ENCODE assay signal across 8 mouse cellular contexts in genomic region chr8:120898008-120898407, GRCm38 (mm10).
DNase-seq lines count a peak whose midpoint lies in the region; ATAC-seq lines count a peak whose summit lies in the region.

No protein-coding gene starts in this region.

- peak; percentile 59 for DNase-seq in forebrain, embryonic 10.5 days (ENCODE audit: extremely low spot score, low spot score)
- DNase-seq in forebrain, embryonic 14.5 days (ENCODE audit: low spot score): no peak
- DNase-seq in right cerebral cortex, postnatal 4 days: peak; percentile 61
- DNase-seq in right cerebral cortex, postnatal 25 days: no peak
- DNase-seq in embryonic facial prominence, embryonic 10.5 days (ENCODE audit: low spot score): peak; percentile 82
- DNase-seq in kidney, postnatal 10 days: peak; percentile 66
- peak; percentile 67 for DNase-seq in retina, embryonic 14.5 days (ENCODE audit: low spot score)

- no peaks in the 10 kb centered on the region for H3K36me3 ChIP-seq in forebrain, embryonic 10.5 days (replicated peaks)
- H3K36me3 ChIP-seq in forebrain, embryonic 14.5 days (ENCODE audit: control insufficient read depth, insufficient read depth, low read length): no peaks in the 10 kb centered on the region
- no peaks in the 10 kb centered on the region for H3K36me3 ChIP-seq in embryonic facial prominence, embryonic 10.5 days (replicated peaks)

- H3K27me3 ChIP-seq in forebrain, embryonic 10.5 days (ENCODE audit: poor library complexity, severe bottlenecking): peaks cover 98% of the 10 kb centered on the region
- peaks cover 27% of the 10 kb centered on the region for H3K27me3 ChIP-seq in forebrain, embryonic 14.5 days (replicated peaks; ENCODE audit: control insufficient read depth, insufficient read depth, low read length)
- peaks cover 98% of the 10 kb centered on the region for H3K27me3 ChIP-seq in embryonic facial prominence, embryonic 10.5 days (replicated peaks; ENCODE audit: low read depth, poor library complexity, severe bottlenecking)

- H3K4me2 ChIP-seq in forebrain, embryonic 14.5 days (ENCODE audit: low read length): no peak overlapping the region

- no peak overlapping the region for H3K27ac ChIP-seq in forebrain, embryonic 10.5 days
- H3K27ac ChIP-seq in forebrain, embryonic 14.5 days (ENCODE audit: low read depth, low read length): no peak overlapping the region
- no peak overlapping the region; the same call in 1 of the 2 replicates for H3K27ac ChIP-seq in embryonic facial prominence, embryonic 10.5 days (replicated peaks)

- H3K9ac ChIP-seq in forebrain, embryonic 14.5 days (ENCODE audit: low read length): no peak overlapping the region

- H3K4me3 ChIP-seq in forebrain, embryonic 10.5 days: no peak overlapping the region
- H3K4me3 ChIP-seq in forebrain, embryonic 14.5 days (ENCODE audit: low read depth, low read length): no peak overlapping the region
- no peak overlapping the region for H3K4me3 ChIP-seq in embryonic facial prominence, embryonic 10.5 days

- peaks cover 42% of the 10 kb centered on the region for H3K4me1 ChIP-seq in forebrain, embryonic 10.5 days
- H3K4me1 ChIP-seq in forebrain, embryonic 14.5 days (ENCODE audit: control insufficient read depth, insufficient read depth, low read length): no peaks in the 10 kb centered on the region
- peaks cover 68% of the 10 kb centered on the region for H3K4me1 ChIP-seq in embryonic facial prominence, embryonic 10.5 days

- no peak for ATAC-seq in forebrain, embryonic 14.5 days
- ATAC-seq in erythroid progenitor cell, adult 5-6 weeks (replicated peaks; ENCODE audit: low FRiP score, poor library complexity, severe bottlenecking): no peak

- 52% methylated on average over 4 of the region's 4 CpGs for WGBS in forebrain, embryonic 10.5 days
- WGBS in forebrain, embryonic 14.5 days: 53% methylated on average over 4 of the region's 4 CpGs
- 56% methylated on average over 4 of the region's 4 CpGs for whole genome bisulfite sequencing in embryonic facial prominence, embryonic 10.5 days

- H3K9me3 ChIP-seq in forebrain, embryonic 10.5 days: 0 out of 2 replicates have a peak, but pooled peaks cover 5% of the 10 kb centered on the region
- no peaks in the 10 kb centered on the region; the same call in 1 of the 2 replicates for H3K9me3 ChIP-seq in forebrain, embryonic 14.5 days (replicated peaks; ENCODE audit: control insufficient read depth, low read length)
- H3K9me3 ChIP-seq in embryonic facial prominence, embryonic 10.5 days: peaks cover 4% of the 10 kb centered on the region; the same call in 1 of the 2 replicates

Comparison
In these comparisons a context has a peak if more than half of its experiments do, and no peak if none do; other contexts are left out.
1. DNase-seq: peak in forebrain, embryonic 10.5 days (single experiment), right cerebral cortex, postnatal 4 days (single experiment), embryonic facial prominence, embryonic 10.5 days (single experiment), kidney, postnatal 10 days (single experiment) and retina, embryonic 14.5 days (single experiment); none in forebrain, embryonic 14.5 days (single experiment) and right cerebral cortex, postnatal 25 days (single experiment).